Mouse (Mus musculus) ES-E14 (cell line): ENCODE measurements around the gene Nub1.

Source experiments
- CHD2 ChIP-seq: IDR thresholded peaks from 2 replicates; pipeline ENCODE4 v1.6.1; 2014; ENCODE audit warnings: mild to moderate bottlenecking, low read depth, low read length, inconsistent platforms
- HCFC1 ChIP-seq: IDR thresholded peaks from 2 replicates; pipeline ENCODE4 v1.6.1; 2012; ENCODE audit warnings: low read length, inconsistent platforms, borderline replicate concordance; ENCODE audit not compliant: insufficient read depth
- MAFK ChIP-seq: IDR thresholded peaks from 2 replicates; pipeline ENCODE4 v1.6.1; 2014; ENCODE audit warnings: mild to moderate bottlenecking, low read depth, low read length, inconsistent platforms; ENCODE audit not compliant: insufficient read depth
- ZC3H11A ChIP-seq: IDR thresholded peaks from 2 replicates; pipeline ENCODE4 v1.6.1; 2012; ENCODE audit warnings: low read depth, mild to moderate bottlenecking, inconsistent platforms, low read length, borderline replicate concordance

DNA sequence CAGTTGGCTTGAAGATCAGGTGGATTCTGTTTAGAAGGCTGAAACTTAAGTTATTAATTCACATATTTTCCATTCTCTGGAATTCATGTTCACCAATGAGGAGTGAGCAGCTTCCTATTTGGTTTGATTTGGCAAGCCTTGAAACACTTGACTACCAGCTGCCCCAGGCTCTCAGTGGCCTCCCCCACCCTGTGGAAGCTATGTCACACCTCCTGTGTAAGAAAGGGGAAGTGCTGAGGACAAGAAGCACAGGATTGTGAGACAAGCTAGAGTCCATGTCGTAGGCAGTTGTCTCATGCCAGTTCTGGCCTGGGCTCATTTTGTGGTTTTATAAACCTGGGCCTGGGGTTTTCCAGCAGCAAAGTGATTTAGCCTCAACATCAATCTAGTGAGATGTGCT lies 2.4 kb downstream of the Nub1 start:
- TF ChIP-seq HCFC1 (no peak), CHD2 (no peak), MAFK (no peak), ZC3H11A (no peak)
